Comparison of ENCODE assay signal across 11 mouse cellular contexts in the genomic region with DNA sequence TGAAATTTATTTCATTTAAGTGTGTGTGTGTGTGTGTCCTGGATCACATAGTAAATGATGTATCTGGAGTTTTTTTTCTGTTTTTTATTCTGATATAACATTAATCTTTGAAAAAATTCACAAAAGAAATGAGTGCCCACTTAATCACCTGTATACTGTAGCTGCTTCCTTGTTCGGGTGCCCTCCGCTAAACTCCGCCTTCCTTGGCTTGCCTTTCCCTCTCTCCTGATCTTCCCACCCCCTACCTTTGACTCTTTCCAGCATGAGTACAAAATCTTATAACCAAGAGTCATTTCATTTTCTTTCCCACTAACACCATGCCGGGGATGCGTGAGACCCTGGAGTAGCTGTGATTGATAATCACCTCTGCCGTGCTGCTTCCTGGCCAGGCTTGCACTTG. TPM values are rescaled to one million over a fixed set of nuclear protein-coding genes. Genes with fewer than 3 reads are reported as not detected.
A peak's percentile ranks its signal among the peaks of the same experiment; 100 is the strongest.
DNase-seq lines count a peak whose midpoint lies in the region; ATAC-seq and TF ChIP-seq lines count a peak whose summit lies in the region.
"Had no signal": no experiment of that assay in that cellular context is flagged by ENCODE, and none has a peak within 500 bp of the region (broad histone marks: within the 10 kb centered on the region; RNA-seq: fewer than 3 reads in every experiment).

No protein-coding gene starts in this region.

- H3K4me3 ChIP-seq in heart, postnatal 0 days (ENCODE audit: low read depth, low read length) = no peak overlapping the region
- H3K4me3 ChIP-seq in forebrain, embryonic 11.5 days (ENCODE audit: low read depth, low read length) = no peak overlapping the region
- H3K4me3 ChIP-seq in hindbrain, embryonic 16.5 days (ENCODE audit: low read length) = no peak overlapping the region
- no peak overlapping the region for H3K4me3 ChIP-seq in midbrain, embryonic 15.5 days
- H3K4me3 ChIP-seq in thymus, adult 2 months (ENCODE audit: control insufficient read depth, insufficient read depth, low read length) = no peak overlapping the region

- no peak for DNase-seq in heart, postnatal 0 days (ENCODE audit: low spot score)
- no peak for DNase-seq in heart, postnatal 10 days
- no peak for DNase-seq in forebrain, embryonic 11.5 days (ENCODE audit: low spot score)
- DNase-seq in thymus, adult 2 months = no peak
- no peak for DNase-seq in embryo, embryonic 9.5 days (ENCODE audit: extremely low spot score)

- H3K9me3 ChIP-seq in heart, postnatal 0 days (replicated peaks; ENCODE audit: control insufficient read depth, low read length) = no peaks in the 10 kb centered on the region
- no peaks in the 10 kb centered on the region for H3K9me3 ChIP-seq in forebrain, embryonic 11.5 days (ENCODE audit: control insufficient read depth, low read length)
- H3K9me3 ChIP-seq in hindbrain, embryonic 16.5 days (ENCODE audit: control insufficient read depth, low read length) = no peaks in the 10 kb centered on the region
- H3K9me3 ChIP-seq in midbrain, embryonic 15.5 days = no peaks in the 10 kb centered on the region

- no peak for ATAC-seq in heart, postnatal 0 days (ENCODE audit: insufficient read depth, low read depth)
- peak; percentile 1; the same call in 1 of the 2 replicates for ATAC-seq in forebrain, embryonic 11.5 days (replicated peaks; ENCODE audit: low FRiP score)
- no peak for ATAC-seq in hindbrain, embryonic 16.5 days
- ATAC-seq in midbrain, embryonic 15.5 days (replicated peaks) = 0 out of 2 replicates have a peak, but pooled peaks have one; percentile 11

- TF ChIP-seq CTCF in heart, postnatal 0 days (IDR thresholded peaks at IDR 0.05; ENCODE audit: low read depth) = no peak
- TF ChIP-seq CTCF in thymus, adult 2 months (IDR thresholded peaks at IDR 0.05; ENCODE audit: borderline replicate concordance, control insufficient read depth, extremely low read depth, insufficient read depth, low read length, poor library complexity) = no peak

- no peaks in the 10 kb centered on the region for H3K27me3 ChIP-seq in heart, postnatal 0 days (ENCODE audit: control insufficient read depth, insufficient read depth, low read length)
- H3K27me3 ChIP-seq in forebrain, embryonic 11.5 days (ENCODE audit: control insufficient read depth, insufficient read depth, low read length) = no peaks in the 10 kb centered on the region
- H3K27me3 ChIP-seq in hindbrain, embryonic 16.5 days (replicated peaks; ENCODE audit: control insufficient read depth, insufficient read depth, low read length) = no peaks in the 10 kb centered on the region
- H3K27me3 ChIP-seq in midbrain, embryonic 15.5 days (replicated peaks) = no peaks in the 10 kb centered on the region
- no peaks in the 10 kb centered on the region for H3K27me3 ChIP-seq in thymus, adult 2 months (ENCODE audit: control insufficient read depth, insufficient read depth, low read length)

- no peak overlapping the region for H3K4me2 ChIP-seq in heart, postnatal 0 days (ENCODE audit: low read depth, low read length)
- no peak overlapping the region for H3K4me2 ChIP-seq in forebrain, embryonic 11.5 days (ENCODE audit: low read depth, low read length, severe bottlenecking)
- no peak overlapping the region for H3K4me2 ChIP-seq in hindbrain, embryonic 16.5 days (ENCODE audit: low read length)
- H3K4me2 ChIP-seq in midbrain, embryonic 15.5 days = no peak overlapping the region

- H3K36me3 ChIP-seq in heart, postnatal 0 days (replicated peaks; ENCODE audit: control insufficient read depth, insufficient read depth, low read length) = no peaks in the 10 kb centered on the region
- no peaks in the 10 kb centered on the region for H3K36me3 ChIP-seq in forebrain, embryonic 11.5 days (ENCODE audit: control insufficient read depth, insufficient read depth, low read length)
- no peaks in the 10 kb centered on the region for H3K36me3 ChIP-seq in hindbrain, embryonic 16.5 days (ENCODE audit: control insufficient read depth, insufficient read depth, low read length)
- no peaks in the 10 kb centered on the region for H3K36me3 ChIP-seq in midbrain, embryonic 15.5 days (replicated peaks)
- no peaks in the 10 kb centered on the region for H3K36me3 ChIP-seq in thymus, adult 2 months (ENCODE audit: control insufficient read depth, insufficient read depth, low read length)

- TF ChIP-seq EP300 in heart, postnatal 0 days (IDR thresholded peaks at IDR 0.05; ENCODE audit: low read depth) = no peak

- no peak for TF ChIP-seq POLR2A in thymus, adult 2 months (IDR thresholded peaks at IDR 0.05; ENCODE audit: control insufficient read depth, extremely low read depth, insufficient read depth, low read length, poor library complexity)

- peaks cover 10% of the 10 kb centered on the region; the same call in 1 of the 2 replicates for H3K4me1 ChIP-seq in heart, postnatal 0 days (ENCODE audit: control insufficient read depth, insufficient read depth)
- no peaks in the 10 kb centered on the region; the same call in 1 of the 2 replicates for H3K4me1 ChIP-seq in forebrain, embryonic 11.5 days (replicated peaks; ENCODE audit: control insufficient read depth, insufficient read depth, low read length)
- H3K4me1 ChIP-seq in hindbrain, embryonic 16.5 days (ENCODE audit: control insufficient read depth, insufficient read depth, low read depth, low read length) = peaks cover 12% of the 10 kb centered on the region
- peaks cover 24% of the 10 kb centered on the region for H3K4me1 ChIP-seq in midbrain, embryonic 15.5 days
- peaks cover 5% of the 10 kb centered on the region; the same call in 1 of the 2 replicates for H3K4me1 ChIP-seq in thymus, adult 2 months (replicated peaks; ENCODE audit: control insufficient read depth, insufficient read depth, low read length)

- no peak overlapping the region for H3K9ac ChIP-seq in heart, postnatal 0 days (replicated peaks; ENCODE audit: low read depth, low read length)
- H3K9ac ChIP-seq in forebrain, embryonic 11.5 days (ENCODE audit: low read length) = no peak overlapping the region
- H3K9ac ChIP-seq in hindbrain, embryonic 16.5 days (ENCODE audit: low read depth, low read length) = no peak overlapping the region
- no peak overlapping the region for H3K9ac ChIP-seq in midbrain, embryonic 15.5 days

- H3K27ac ChIP-seq in heart, postnatal 0 days (ENCODE audit: low read depth) = peak overlapping the region; percentile 77
- no peak overlapping the region for H3K27ac ChIP-seq in forebrain, embryonic 11.5 days (ENCODE audit: low read depth, low read length)
- 0 out of 2 replicates have a peak overlapping the region, but pooled peaks have one; percentile 2 for H3K27ac ChIP-seq in hindbrain, embryonic 16.5 days (ENCODE audit: low read depth, low read length)
- H3K27ac ChIP-seq in midbrain, embryonic 15.5 days = peak overlapping the region; percentile 2; the same call in 1 of the 2 replicates
- no peak overlapping the region for H3K27ac ChIP-seq in thymus, adult 2 months (ENCODE audit: control insufficient read depth, insufficient read depth, low read length)

- WGBS in heart, postnatal 0 days = 64% methylated on average over 6 of the region's 6 CpGs
- 82% methylated on average over 6 of the region's 6 CpGs for WGBS in forebrain, embryonic 11.5 days
- 71% methylated on average over 6 of the region's 6 CpGs for WGBS in hindbrain, embryonic 16.5 days
- WGBS in midbrain, embryonic 15.5 days = 62% methylated on average over 6 of the region's 6 CpGs
- 91% methylated on average over 6 of the region's 6 CpGs for WGBS in thymus, adult 2 months

- intact Hi-C loops in heart, postnatal 10 days (cut with DNase I) = loop anchor here (5.0 kb wide), 1 partner anchor 215 kb away; a partner anchor contains a TSS

RNA-seq across cellular contexts. Expression of a gene that starts 0.5 kb away (rescaled TPM):
- total RNA-seq in heart, postnatal 0 days (2014; rRNA removed; ENCODE audit: low replicate concordance) = 51.2 and 62.3 TPM in 2 replicates
- 33.3 and 35.0 TPM in 2 replicates for polyA plus RNA-seq in heart, postnatal 0 days (2015; fragmentation: Nextera tagmentation; extraction: Ambion mirVana)
- total RNA-seq in heart, postnatal 10 days (2021) = 10 to 100 TPM; 17.3 to 19.7 TPM
- polyA plus RNA-seq in forebrain, embryonic 11.5 days (2014; fragmentation: Nextera tagmentation; extraction: Ambion mirVana) = 42.9 and 53.5 TPM in 2 replicates
- polyA plus RNA-seq in hindbrain, embryonic 16.5 days (2015; fragmentation: Nextera tagmentation; extraction: Ambion mirVana) = 41.8 and 43.2 TPM in 2 replicates
- 63.6 and 73.0 TPM in 2 replicates for polyA plus RNA-seq in midbrain, embryonic 15.5 days (2015; fragmentation: Nextera tagmentation; extraction: Ambion mirVana)
- polyA plus RNA-seq in thymus, adult 2 months (2012; rRNA removed) = 2.1 and 5.3 TPM in 2 replicates

RNA-seq across cellular contexts. Expression of a gene that starts 11.4 kb away (rescaled TPM):
- 17.9 and 20.3 TPM in 2 replicates for total RNA-seq in heart, postnatal 0 days (2014; rRNA removed; ENCODE audit: low replicate concordance)
- polyA plus RNA-seq in heart, postnatal 0 days (2015; fragmentation: Nextera tagmentation; extraction: Ambion mirVana) = 11.5 and 12.9 TPM in 2 replicates
- 1 to 10 TPM in 1 of 2 experiments, under 1 TPM in 1; 0.87 to 1.4 TPM for total RNA-seq in heart, postnatal 10 days (2021)
- polyA plus RNA-seq in forebrain, embryonic 11.5 days (2014; fragmentation: Nextera tagmentation; extraction: Ambion mirVana) = 9.1 and 13.6 TPM in 2 replicates
- 10.5 and 10.6 TPM in 2 replicates for polyA plus RNA-seq in hindbrain, embryonic 16.5 days (2015; fragmentation: Nextera tagmentation; extraction: Ambion mirVana)
- 17.5 and 18.9 TPM in 2 replicates for polyA plus RNA-seq in midbrain, embryonic 15.5 days (2015; fragmentation: Nextera tagmentation; extraction: Ambion mirVana)
- polyA plus RNA-seq in thymus, adult 2 months (2012; rRNA removed) = 1.1 and 1.3 TPM in 2 replicates

RNA-seq across cellular contexts. Expression of a gene that starts 36.5 kb away (rescaled TPM):
- total RNA-seq in heart, postnatal 0 days (2014; rRNA removed; ENCODE audit: low replicate concordance) = 81.9 and 98.4 TPM in 2 replicates
- polyA plus RNA-seq in heart, postnatal 0 days (2015; fragmentation: Nextera tagmentation; extraction: Ambion mirVana) = 132 and 138 TPM in 2 replicates
- total RNA-seq in heart, postnatal 10 days (2021) = 10 to 100 TPM; 50.7 to 50.8 TPM
- 222 and 238 TPM in 2 replicates for polyA plus RNA-seq in forebrain, embryonic 11.5 days (2014; fragmentation: Nextera tagmentation; extraction: Ambion mirVana)
- 270 and 292 TPM in 2 replicates for polyA plus RNA-seq in hindbrain, embryonic 16.5 days (2015; fragmentation: Nextera tagmentation; extraction: Ambion mirVana)
- polyA plus RNA-seq in midbrain, embryonic 15.5 days (2015; fragmentation: Nextera tagmentation; extraction: Ambion mirVana) = 214 and 222 TPM in 2 replicates
- polyA plus RNA-seq in thymus, adult 2 months (2012; rRNA removed) = 2.7 and 6.2 TPM in 2 replicates

RNA-seq across cellular contexts. Expression of a gene that starts 37.0 kb away (rescaled TPM):
- total RNA-seq in heart, postnatal 0 days (2014; rRNA removed; ENCODE audit: low replicate concordance) = not detected in 2 replicates
- not detected in 2 replicates for polyA plus RNA-seq in heart, postnatal 0 days (2015; fragmentation: Nextera tagmentation; extraction: Ambion mirVana)
- total RNA-seq in heart, postnatal 10 days (2021) = not detected
- polyA plus RNA-seq in forebrain, embryonic 11.5 days (2014; fragmentation: Nextera tagmentation; extraction: Ambion mirVana) = not detected in 2 replicates
- polyA plus RNA-seq in hindbrain, embryonic 16.5 days (2015; fragmentation: Nextera tagmentation; extraction: Ambion mirVana) = not detected in 2 replicates
- polyA plus RNA-seq in midbrain, embryonic 15.5 days (2015; fragmentation: Nextera tagmentation; extraction: Ambion mirVana) = 0.25 TPM in 1 of 2 replicates, not detected in the other
- 1.2 and 1.3 TPM in 2 replicates for polyA plus RNA-seq in thymus, adult 2 months (2012; rRNA removed)
- total RNA-seq: adrenal gland, postnatal 25 days; gastrocnemius, adult 8-10 months; layer of hippocampus, adult 8-10 months had no signal
- polyA plus RNA-seq: cortical plate, adult 2 months had no signal

RNA-seq across cellular contexts. Expression of a gene that starts 54.1 kb away (rescaled TPM):
- total RNA-seq in heart, postnatal 0 days (2014; rRNA removed; ENCODE audit: low replicate concordance) = 69.6 and 95.4 TPM in 2 replicates
- 94.2 and 97.9 TPM in 2 replicates for polyA plus RNA-seq in heart, postnatal 0 days (2015; fragmentation: Nextera tagmentation; extraction: Ambion mirVana)
- 10 to 100 TPM; 44.3 to 45.6 TPM for total RNA-seq in heart, postnatal 10 days (2021)
- 10.6 and 13.3 TPM in 2 replicates for polyA plus RNA-seq in forebrain, embryonic 11.5 days (2014; fragmentation: Nextera tagmentation; extraction: Ambion mirVana)
- polyA plus RNA-seq in hindbrain, embryonic 16.5 days (2015; fragmentation: Nextera tagmentation; extraction: Ambion mirVana) = 11.1 and 11.8 TPM in 2 replicates
- 11.0 and 11.5 TPM in 2 replicates for polyA plus RNA-seq in midbrain, embryonic 15.5 days (2015; fragmentation: Nextera tagmentation; extraction: Ambion mirVana)
- polyA plus RNA-seq in thymus, adult 2 months (2012; rRNA removed) = 15.4 and 28.1 TPM in 2 replicates

Comparison
In these comparisons a context has a peak if more than half of its experiments do, and no peak if none do; other contexts are left out.
1. ATAC-seq: peak in forebrain, embryonic 11.5 days (single experiment) and midbrain, embryonic 15.5 days (single experiment); none in heart, postnatal 0 days (single experiment) and hindbrain, embryonic 16.5 days (single experiment).
2. H3K27ac ChIP-seq: peak in heart, postnatal 0 days (single experiment), hindbrain, embryonic 16.5 days (single experiment) and midbrain, embryonic 15.5 days (single experiment); none in forebrain, embryonic 11.5 days (single experiment) and thymus, adult 2 months (single experiment).
3. RNA of a gene that starts 36.5 kb away (polyA plus RNA-seq): 270 to 292 TPM in hindbrain, embryonic 16.5 days, 222 to 238 TPM in forebrain, embryonic 11.5 days, 214 to 222 TPM in midbrain, embryonic 15.5 days and 132 to 138 TPM in heart, postnatal 0 days; 2.7 to 6.2 TPM in thymus, adult 2 months; every median in the first group is over 10 times any median in the second.